Mouse (Mus musculus) mesoderm, embryonic 11.5 days (tissue): ENCODE measurements around the gene Gm10837.
A peak's percentile ranks its signal among the peaks of the same experiment; 100 is the strongest.

Experiments
- DNase-seq: peaks from one replicate; pipeline ENCODE4 v3.0.0-alpha.2; 2012; ENCODE audit warnings: low read depth, low spot score

Gene Gm10837

DNA sequence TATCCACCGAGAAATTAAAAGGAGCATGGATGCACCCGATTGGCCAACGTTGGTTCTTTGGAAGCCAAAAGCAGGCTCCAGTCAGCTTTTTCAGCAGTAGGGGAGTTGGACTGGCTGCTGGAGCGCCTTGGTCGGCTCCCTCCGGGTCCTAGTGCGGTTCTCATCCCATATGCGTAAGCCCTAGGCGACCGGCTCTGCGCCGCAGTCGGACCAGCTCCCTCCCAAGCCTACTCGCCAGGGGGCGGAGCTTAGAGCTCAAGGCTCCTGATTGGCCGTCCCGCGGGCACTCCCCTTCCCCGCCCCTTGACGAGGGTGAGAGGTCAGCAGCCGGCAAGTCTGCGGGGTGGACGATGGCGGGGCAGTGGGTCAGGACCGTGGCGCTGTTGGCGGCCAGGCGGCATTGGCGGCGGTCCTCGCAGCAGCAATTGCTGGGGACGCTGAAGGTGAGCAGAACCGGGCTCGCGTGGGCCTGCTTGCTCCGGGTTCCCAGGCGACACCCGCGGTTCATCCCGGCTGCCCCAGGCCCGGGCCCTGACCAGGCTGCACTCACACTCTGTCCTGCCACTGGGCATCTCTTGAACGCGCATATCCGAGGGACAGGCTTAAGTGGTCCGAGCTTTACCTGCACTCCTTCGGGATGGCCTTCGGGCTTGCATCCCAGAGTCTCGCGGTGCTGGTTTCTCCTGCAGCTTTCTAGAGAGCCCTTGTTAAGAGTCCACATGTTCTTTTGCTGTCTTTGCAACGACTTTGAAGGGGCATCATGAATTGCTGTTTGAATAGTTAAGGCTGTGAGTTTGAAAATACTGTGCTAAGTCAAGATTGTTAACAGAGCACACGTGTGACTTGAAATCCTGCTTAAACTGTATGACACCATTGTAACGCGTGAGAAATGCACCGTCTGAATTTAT is 43.9 kb downstream of the Gm10837 start, which contains the start of gene Pcca:
Gene Pcca (plus strand): TSS at position 308 of the 908 bp plus-strand sequence.
- DNase-seq, result peak; percentile 99

GRCm38 (mm10) chr14:122535986-122536385 is 45.6 kb downstream of the Gm10837 start:
- no peak for DNase-seq
